Mouse (Mus musculus): Measurements from ENCODE around the gene Pex26. TPM values are rescaled to one million over a fixed set of nuclear protein-coding genes. Genes with fewer than 3 reads are reported as not detected.

Gene Pex26
- polyA plus RNA-seq, 1 experiment from 2014 or later, result 10.8 TPM

GRCm38 (mm10) chr6:121148360-121148759 lies 35.1 kb upstream of the Pex26 start:
- Histone ChIP-seq H3K4me3 (no peak overlapping the region), H3K36me3 (no peaks in the 10 kb centered on the region), H3K4me1 (peaks cover 51% of the 10 kb centered on the region), H3K4me2 (no peak overlapping the region), H3K27me3 (no peaks in the 10 kb centered on the region), H3K9ac (no peak overlapping the region), H3K9me3 (no peaks in the 10 kb centered on the region), H3K27ac (no peak overlapping the region)
- no peak for ATAC-seq (ENCODE audit: insufficient number of reproducible peaks, insufficient read depth, low FRiP score, low TSS enrichment, low read depth)
- 46% methylated on average over 3 of the region's 3 CpGs for WGBS

- Histone ChIP-seq H3K27me3 (no peaks in the 10 kb centered on the region), H3K9me3 (no peaks in the 10 kb centered on the region), H3K9ac (no peak overlapping the region), H3K4me2 (no peak overlapping the region), H3K4me1 (peaks cover 52% of the 10 kb centered on the region), H3K4me3 (no peak overlapping the region), H3K36me3 (no peaks in the 10 kb centered on the region), H3K27ac (peak overlapping the region; percentile 69)
- no peak for ATAC-seq (ENCODE audit: insufficient number of reproducible peaks, insufficient read depth, low FRiP score, low TSS enrichment, low read depth)
- WGBS, result 26% methylated on average over 3 of the region's 3 CpGs
Measured at GRCm38 (mm10) chr6:121149420-121149819, 34.0 kb upstream of the Pex26 start.

GRCm38 (mm10) chr6:121150126-121150525 lies 33.3 kb upstream of the Pex26 start:
- Histone ChIP-seq H3K36me3 (no peaks in the 10 kb centered on the region), H3K9me3 (no peaks in the 10 kb centered on the region), H3K4me1 (peaks cover 57% of the 10 kb centered on the region), H3K4me2 (no peak overlapping the region), H3K27me3 (no peaks in the 10 kb centered on the region), H3K4me3 (no peak overlapping the region), H3K9ac (no peak overlapping the region), H3K27ac (0 out of 2 replicates have a peak overlapping the region, but pooled peaks have one; percentile 49)
- WGBS, result 88% methylated on average over 8 of the region's 8 CpGs
- ATAC-seq (ENCODE audit: insufficient number of reproducible peaks, insufficient read depth, low FRiP score, low TSS enrichment, low read depth), result no peak

- 48% methylated on average over 6 of the region's 6 CpGs for WGBS
- no peaks in the 10 kb centered on the region for H3K27me3 ChIP-seq
- H3K27ac ChIP-seq, result peak overlapping the region; percentile 19; the same call in 1 of the 2 replicates
- no peaks in the 10 kb centered on the region for H3K36me3 ChIP-seq
- no peaks in the 10 kb centered on the region for H3K9me3 ChIP-seq
- peaks cover 48% of the 10 kb centered on the region for H3K4me1 ChIP-seq
- ATAC-seq (ENCODE audit: insufficient number of reproducible peaks, insufficient read depth, low FRiP score, low TSS enrichment, low read depth), result no peak
- H3K9ac ChIP-seq, result no peak overlapping the region
- H3K4me2 ChIP-seq, result no peak overlapping the region
- no peak overlapping the region for H3K4me3 ChIP-seq
Measured at GRCm38 (mm10) chr6:121151732-121152131, 31.7 kb upstream of the Pex26 start.

GRCm38 (mm10) chr6:121153177-121153576 lies 30.3 kb upstream of the Pex26 start:
- Histone ChIP-seq H3K27me3 (no peaks in the 10 kb centered on the region), H3K36me3 (no peaks in the 10 kb centered on the region), H3K9ac (no peak overlapping the region), H3K9me3 (no peaks in the 10 kb centered on the region), H3K4me3 (no peak overlapping the region), H3K4me2 (no peak overlapping the region), H3K4me1 (peaks cover 33% of the 10 kb centered on the region), H3K27ac (no peak overlapping the region)
- no peak for ATAC-seq (ENCODE audit: insufficient number of reproducible peaks, insufficient read depth, low FRiP score, low TSS enrichment, low read depth)
- 84% methylated on average over 8 of the region's 8 CpGs for WGBS

GRCm38 (mm10) chr6:121154451-121155300 lies 28.8 kb upstream of the Pex26 start:
- 78% methylated on average over 16 of the region's 16 CpGs for WGBS
- Histone ChIP-seq H3K9ac (no peak overlapping the region), H3K27ac (0 out of 2 replicates have a peak overlapping the region, but pooled peaks have one; percentile 44)

GRCm38 (mm10) chr6:121156030-121156429 lies 27.4 kb upstream of the Pex26 start:
- Histone ChIP-seq H3K9me3 (no peaks in the 10 kb centered on the region), H3K4me3 (no peak overlapping the region), H3K4me2 (no peak overlapping the region), H3K36me3 (no peaks in the 10 kb centered on the region), H3K4me1 (peaks cover 25% of the 10 kb centered on the region), H3K27ac (no peak overlapping the region), H3K9ac (no peak overlapping the region), H3K27me3 (no peaks in the 10 kb centered on the region)
- WGBS, result 54% methylated on average over 2 of the region's 2 CpGs
- ATAC-seq (ENCODE audit: insufficient number of reproducible peaks, insufficient read depth, low FRiP score, low TSS enrichment, low read depth), result no peak

More at GRCm38 (mm10) chr6:121154451-121155300, 28.8 kb upstream of the Pex26 start:
- no peak for ATAC-seq (ENCODE audit: insufficient number of reproducible peaks, insufficient read depth, low FRiP score, low TSS enrichment, low read depth)
- Histone ChIP-seq H3K9me3 (no peaks in the 10 kb centered on the region), H3K27me3 (no peaks in the 10 kb centered on the region), H3K4me1 (peaks cover 22% of the 10 kb centered on the region), H3K4me2 (no peak overlapping the region), H3K36me3 (no peaks in the 10 kb centered on the region), H3K4me3 (no peak overlapping the region)

- H3K9ac ChIP-seq, result no peak overlapping the region
- H3K4me2 ChIP-seq, result no peak overlapping the region
Measured at GRCm38 (mm10) chr6:121159616-121160015, 23.9 kb upstream of the Pex26 start.

GRCm38 (mm10) chr6:121160126-121160525 lies 23.3 kb upstream of the Pex26 start:
- 35% methylated on average over 6 of the region's 6 CpGs for WGBS
- no peaks in the 10 kb centered on the region for H3K36me3 ChIP-seq
- H3K4me3 ChIP-seq, result no peak overlapping the region
- H3K27me3 ChIP-seq, result no peaks in the 10 kb centered on the region
- H3K9me3 ChIP-seq, result no peaks in the 10 kb centered on the region
- H3K9ac ChIP-seq, result no peak overlapping the region
- no peak for ATAC-seq (ENCODE audit: insufficient number of reproducible peaks, insufficient read depth, low FRiP score, low TSS enrichment, low read depth)
- no peak overlapping the region for H3K4me2 ChIP-seq
- peaks cover 10% of the 10 kb centered on the region; the same call in 1 of the 2 replicates for H3K4me1 ChIP-seq
- H3K27ac ChIP-seq, result peak overlapping the region; percentile 39

More at GRCm38 (mm10) chr6:121159616-121160015, 23.9 kb upstream of the Pex26 start:
- H3K36me3 ChIP-seq, result no peaks in the 10 kb centered on the region
- H3K27me3 ChIP-seq, result no peaks in the 10 kb centered on the region
- peak overlapping the region; percentile 39 for H3K27ac ChIP-seq
- H3K4me1 ChIP-seq, result peaks cover 15% of the 10 kb centered on the region
- WGBS, result 87% methylated on average over 5 of the region's 5 CpGs
- no peak overlapping the region for H3K4me3 ChIP-seq
- ATAC-seq (ENCODE audit: insufficient number of reproducible peaks, insufficient read depth, low FRiP score, low TSS enrichment, low read depth), result no peak
- no peaks in the 10 kb centered on the region for H3K9me3 ChIP-seq

- Histone ChIP-seq H3K27me3 (no peaks in the 10 kb centered on the region), H3K4me2 (no peak overlapping the region), H3K27ac (no peak overlapping the region), H3K9me3 (no peaks in the 10 kb centered on the region), H3K4me3 (no peak overlapping the region), H3K9ac (no peak overlapping the region), H3K4me1 (peaks cover 15% of the 10 kb centered on the region), H3K36me3 (no peaks in the 10 kb centered on the region)
- 88% methylated on average over 12 of the region's 12 CpGs for WGBS
- ATAC-seq (ENCODE audit: insufficient number of reproducible peaks, insufficient read depth, low FRiP score, low TSS enrichment, low read depth), result no peak
Measured at GRCm38 (mm10) chr6:121162616-121163015, 20.9 kb upstream of the Pex26 start.

GRCm38 (mm10) chr6:121166098-121166552 lies 17.3 kb upstream of the Pex26 start:
- H3K4me1 ChIP-seq, result peaks cover 10% of the 10 kb centered on the region; the same call in 1 of the 2 replicates
- H3K27ac ChIP-seq, result no peak overlapping the region
- no peak for ATAC-seq (ENCODE audit: insufficient number of reproducible peaks, insufficient read depth, low FRiP score, low TSS enrichment, low read depth)
- H3K4me3 ChIP-seq, result no peak overlapping the region
- WGBS, result 52% methylated on average over 10 of the region's 10 CpGs
- H3K4me2 ChIP-seq, result no peak overlapping the region
- H3K9me3 ChIP-seq, result no peaks in the 10 kb centered on the region
- no peak overlapping the region for H3K9ac ChIP-seq
- H3K27me3 ChIP-seq, result no peaks in the 10 kb centered on the region
- no peaks in the 10 kb centered on the region for H3K36me3 ChIP-seq

Data from embryonic facial prominence, embryonic 13.5 days (tissue).